Mouse (Mus musculus): ENCODE results near the gene Zdhhc4. TPM values are rescaled to one million over a fixed set of nuclear protein-coding genes. Genes with fewer than 3 reads are reported as not detected.

Gene Zdhhc4
- polyA plus RNA-seq, 1 experiment from 2014 or later, result 81.2 TPM

DNA sequence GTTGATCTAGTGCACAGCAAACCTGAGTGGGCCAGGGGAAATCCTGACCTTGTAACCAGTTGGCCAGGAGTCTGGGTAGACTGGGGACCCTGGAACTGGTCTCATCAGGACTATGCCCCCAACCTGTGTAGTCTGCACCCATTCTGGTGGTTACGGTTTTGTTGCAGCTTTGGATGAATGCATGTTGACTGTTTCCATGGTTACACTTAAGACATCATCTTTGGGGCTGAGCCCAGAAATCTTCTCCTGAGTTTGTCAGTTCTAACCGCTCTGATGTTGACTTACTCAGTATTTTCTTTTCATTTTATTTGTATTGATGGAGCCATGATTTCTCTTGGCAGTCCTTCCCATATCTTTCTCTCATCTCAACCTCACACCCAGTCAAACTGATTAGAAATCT lies 33.7 kb downstream of the Zdhhc4 start:
- Histone ChIP-seq H3K9ac (replicated peaks; ENCODE audit: low read depth, low read length) (no peak overlapping the region), H3K27me3 (ENCODE audit: control insufficient read depth, insufficient read depth, low read length) (peaks cover 28% of the 10 kb centered on the region), H3K4me2 (ENCODE audit: low read depth, low read length) (no peak overlapping the region), H3K36me3 (ENCODE audit: control insufficient read depth, insufficient read depth, low read length) (0 out of 2 replicates have a peak, but pooled peaks cover 1% of the 10 kb centered on the region), H3K4me1 (ENCODE audit: control insufficient read depth, insufficient read depth, low read length) (peaks cover 7% of the 10 kb centered on the region), H3K27ac (ENCODE audit: low read depth, low read length) (no peak overlapping the region), H3K4me3 (ENCODE audit: low read depth, low read length) (no peak overlapping the region), H3K9me3 (ENCODE audit: control insufficient read depth, low read length) (no peaks in the 10 kb centered on the region)
- WGBS, result 88% methylated on average over 2 of the region's 2 CpGs
- no peak for ATAC-seq (ENCODE audit: low read depth)

DNA sequence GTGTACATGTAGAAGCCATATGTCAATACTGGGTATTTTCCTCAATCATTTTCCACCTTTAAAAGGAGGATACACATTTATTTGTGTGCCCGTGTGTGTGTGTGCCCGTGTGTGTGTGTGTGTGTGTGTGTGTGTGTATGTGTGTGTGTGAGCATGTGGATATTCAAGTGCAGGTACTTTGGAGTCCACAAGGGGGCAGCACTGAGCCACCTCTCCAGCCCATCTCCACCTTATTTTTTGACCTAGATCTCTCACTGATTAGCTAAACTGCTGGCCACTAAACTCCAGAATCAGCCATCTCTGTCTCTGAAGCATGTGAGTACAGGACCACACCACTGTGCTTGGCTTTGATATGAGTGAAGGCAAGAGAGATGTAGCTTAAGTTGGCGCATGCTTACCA lies 34.2 kb downstream of the Zdhhc4 start:
- H3K27ac ChIP-seq (ENCODE audit: low read depth, low read length), result no peak overlapping the region
- no peaks in the 10 kb centered on the region for H3K36me3 ChIP-seq (ENCODE audit: control insufficient read depth, insufficient read depth, low read length)
- no peak overlapping the region for H3K4me2 ChIP-seq (ENCODE audit: low read depth, low read length)
- peaks cover 29% of the 10 kb centered on the region for H3K27me3 ChIP-seq (ENCODE audit: control insufficient read depth, insufficient read depth, low read length)
- 98% methylated on average over 3 of the region's 3 CpGs for WGBS
- no peak for ATAC-seq (ENCODE audit: low read depth)
- H3K9ac ChIP-seq (replicated peaks; ENCODE audit: low read depth, low read length), result no peak overlapping the region
- no peaks in the 10 kb centered on the region for H3K9me3 ChIP-seq (ENCODE audit: control insufficient read depth, low read length)
- no peak overlapping the region for H3K4me3 ChIP-seq (ENCODE audit: low read depth, low read length)
- H3K4me1 ChIP-seq (ENCODE audit: control insufficient read depth, insufficient read depth, low read length), result peaks cover 7% of the 10 kb centered on the region

DNA sequence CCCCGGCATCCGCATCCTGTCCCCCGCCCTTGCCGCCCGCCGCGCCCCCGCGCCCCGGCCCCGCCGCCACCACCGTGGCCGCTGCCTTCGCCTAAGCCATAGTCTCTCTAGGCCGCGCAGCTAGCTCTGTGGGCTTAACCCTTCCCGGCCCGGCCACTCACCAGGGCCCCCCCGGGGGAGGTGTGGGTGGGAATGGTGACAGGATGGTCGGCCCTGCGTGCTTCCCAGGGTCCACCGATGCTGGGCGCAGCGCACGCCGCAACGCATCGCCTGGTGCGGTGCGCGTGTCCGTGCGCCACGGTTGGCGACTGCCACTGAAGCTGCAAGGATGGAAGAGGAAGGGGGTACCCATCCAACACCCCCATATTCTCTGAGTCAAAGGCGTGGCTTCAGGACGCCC lies 35.7 kb downstream of the Zdhhc4 start, which contains the start of gene Zfp853:
Gene Zfp853 (minus strand): TSS at position 220 of the 400 bp plus-strand sequence.
- no peak within 1 kb of the TSS for H3K27ac ChIP-seq (ENCODE audit: low read depth, low read length)
- H3K9ac ChIP-seq (replicated peaks; ENCODE audit: low read depth, low read length), result peak within 1 kb of the TSS; percentile 59
- H3K4me3 ChIP-seq (ENCODE audit: low read depth, low read length), result peak within 1 kb of the TSS; percentile 39
- peaks cover 7% of the 10 kb centered on the region for H3K4me1 ChIP-seq (ENCODE audit: control insufficient read depth, insufficient read depth, low read length)
- H3K9me3 ChIP-seq (ENCODE audit: control insufficient read depth, low read length), result no peaks in the 10 kb centered on the region
- WGBS, result 3% methylated on average over 30 of the region's 38 CpGs
- ATAC-seq (ENCODE audit: low read depth), result peak; percentile 32; the same call in 1 of the 2 replicates
- H3K36me3 ChIP-seq (ENCODE audit: control insufficient read depth, insufficient read depth, low read length), result no peaks in the 10 kb centered on the region
- peak within 1 kb of the TSS; percentile 59 for H3K4me2 ChIP-seq (ENCODE audit: low read depth, low read length)
- H3K27me3 ChIP-seq (ENCODE audit: control insufficient read depth, insufficient read depth, low read length), result peaks cover 43% of the 10 kb centered on the region

DNA sequence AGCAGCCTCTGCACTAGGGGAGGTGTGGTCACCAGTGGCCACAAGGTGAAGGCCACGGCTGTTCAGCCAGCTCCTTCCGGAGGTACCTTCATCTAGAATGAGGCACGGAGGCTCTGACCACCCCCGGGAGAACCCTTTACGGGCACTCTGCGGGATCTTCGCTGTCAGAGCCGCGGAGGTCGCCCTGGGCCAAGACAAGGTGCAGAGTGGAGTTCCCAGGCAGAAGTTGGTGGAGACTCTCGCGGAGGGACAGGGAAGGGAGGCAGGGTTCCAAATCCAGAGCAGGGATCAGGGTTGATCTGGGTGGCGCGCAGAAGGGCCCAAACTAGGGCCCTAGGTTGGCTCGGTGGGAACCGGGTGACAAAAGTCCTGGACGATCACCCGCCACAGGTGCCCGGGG lies 36.2 kb downstream of the Zdhhc4 start:
- peak overlapping the region; percentile 59 for H3K4me2 ChIP-seq (ENCODE audit: low read depth, low read length)

DNA sequence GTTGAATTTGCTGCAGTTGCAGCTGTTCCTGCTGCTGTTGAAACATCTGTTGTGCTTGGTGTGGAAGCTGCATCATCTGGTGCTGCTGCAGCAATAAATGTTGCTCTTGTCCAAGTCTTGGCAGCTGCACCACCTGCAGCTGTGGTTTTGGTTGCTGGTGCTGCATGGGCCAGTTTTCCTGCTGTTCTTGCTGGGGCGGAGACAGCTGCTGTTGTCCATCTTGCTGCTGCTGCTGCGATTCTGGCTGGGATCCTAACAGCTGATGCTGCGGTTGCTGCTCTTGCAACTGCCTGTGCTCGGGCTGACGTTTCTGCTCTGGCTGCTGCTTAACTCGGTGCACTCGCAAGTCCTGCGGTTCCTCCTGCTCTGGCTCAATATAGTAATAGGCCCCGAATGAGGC lies 39.8 kb downstream of the Zdhhc4 start:
- Histone ChIP-seq H3K36me3 (ENCODE audit: control insufficient read depth, insufficient read depth, low read length) (no peaks in the 10 kb centered on the region), H3K4me3 (ENCODE audit: low read depth, low read length) (no peak overlapping the region), H3K9ac (replicated peaks; ENCODE audit: low read depth, low read length) (no peak overlapping the region), H3K4me1 (ENCODE audit: control insufficient read depth, insufficient read depth, low read length) (peaks cover 11% of the 10 kb centered on the region), H3K9me3 (ENCODE audit: control insufficient read depth, low read length) (no peaks in the 10 kb centered on the region), H3K27ac (ENCODE audit: low read depth, low read length) (no peak overlapping the region), H3K4me2 (ENCODE audit: low read depth, low read length) (no peak overlapping the region), H3K27me3 (ENCODE audit: control insufficient read depth, insufficient read depth, low read length) (peaks cover 54% of the 10 kb centered on the region)
- WGBS, result 65% methylated on average over 9 of the region's 9 CpGs
- ATAC-seq (ENCODE audit: low read depth), result no peak

More for the DNA sequence above, 36.2 kb downstream of the Zdhhc4 start:
- 3% methylated on average over 15 of the region's 19 CpGs for WGBS
- H3K9me3 ChIP-seq (ENCODE audit: control insufficient read depth, low read length), result no peaks in the 10 kb centered on the region
- no peak for ATAC-seq (ENCODE audit: low read depth)
- H3K27ac ChIP-seq (ENCODE audit: low read depth, low read length), result no peak overlapping the region
- H3K27me3 ChIP-seq (ENCODE audit: control insufficient read depth, insufficient read depth, low read length), result peaks cover 48% of the 10 kb centered on the region
- peak overlapping the region; percentile 59 for H3K9ac ChIP-seq (replicated peaks; ENCODE audit: low read depth, low read length)
- peak overlapping the region; percentile 39 for H3K4me3 ChIP-seq (ENCODE audit: low read depth, low read length)
- H3K4me1 ChIP-seq (ENCODE audit: control insufficient read depth, insufficient read depth, low read length), result peaks cover 9% of the 10 kb centered on the region
- H3K36me3 ChIP-seq (ENCODE audit: control insufficient read depth, insufficient read depth, low read length), result no peaks in the 10 kb centered on the region

DNA sequence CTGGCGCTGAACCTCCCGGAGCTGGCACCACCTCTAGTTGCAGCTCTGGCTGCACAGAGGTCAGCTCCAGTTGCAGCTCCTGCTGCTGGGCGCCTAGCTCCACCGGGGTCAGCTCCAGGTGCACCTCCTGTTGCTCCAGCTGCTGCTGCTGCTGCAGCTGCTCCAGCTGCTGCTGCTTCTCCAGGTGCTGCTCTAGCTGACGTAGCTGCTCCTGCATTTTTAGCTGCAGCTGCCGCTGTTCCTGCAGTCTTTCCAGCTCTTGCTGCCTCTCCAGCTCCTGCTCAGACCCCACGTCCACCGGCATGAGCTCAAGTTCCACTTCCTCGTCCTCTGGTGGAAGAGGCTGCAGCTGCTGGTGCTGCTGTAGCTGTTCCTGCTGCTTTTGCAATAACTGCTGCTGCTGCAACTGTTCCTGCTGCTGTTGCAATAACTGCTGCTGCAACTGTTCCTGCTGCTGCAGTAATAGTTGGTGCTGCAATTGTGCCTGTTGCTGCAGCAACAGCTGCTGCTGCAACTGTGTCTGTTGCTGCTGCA lies 40.6 kb downstream of the Zdhhc4 start:
- H3K4me3 ChIP-seq (ENCODE audit: low read depth, low read length), result no peak overlapping the region
- H3K36me3 ChIP-seq (ENCODE audit: control insufficient read depth, insufficient read depth, low read length), result no peaks in the 10 kb centered on the region
- H3K27ac ChIP-seq (ENCODE audit: low read depth, low read length), result no peak overlapping the region; the same call in 1 of the 2 replicates
- H3K9me3 ChIP-seq (ENCODE audit: control insufficient read depth, low read length), result no peaks in the 10 kb centered on the region
- H3K9ac ChIP-seq (replicated peaks; ENCODE audit: low read depth, low read length), result no peak overlapping the region
- no peak overlapping the region for H3K4me2 ChIP-seq (ENCODE audit: low read depth, low read length)
- H3K27me3 ChIP-seq (ENCODE audit: control insufficient read depth, insufficient read depth, low read length), result peaks cover 46% of the 10 kb centered on the region
- no peak for ATAC-seq (ENCODE audit: low read depth)
- peaks cover 9% of the 10 kb centered on the region for H3K4me1 ChIP-seq (ENCODE audit: control insufficient read depth, insufficient read depth, low read length)
- 12% methylated on average over 9 of the region's 9 CpGs for WGBS

DNA sequence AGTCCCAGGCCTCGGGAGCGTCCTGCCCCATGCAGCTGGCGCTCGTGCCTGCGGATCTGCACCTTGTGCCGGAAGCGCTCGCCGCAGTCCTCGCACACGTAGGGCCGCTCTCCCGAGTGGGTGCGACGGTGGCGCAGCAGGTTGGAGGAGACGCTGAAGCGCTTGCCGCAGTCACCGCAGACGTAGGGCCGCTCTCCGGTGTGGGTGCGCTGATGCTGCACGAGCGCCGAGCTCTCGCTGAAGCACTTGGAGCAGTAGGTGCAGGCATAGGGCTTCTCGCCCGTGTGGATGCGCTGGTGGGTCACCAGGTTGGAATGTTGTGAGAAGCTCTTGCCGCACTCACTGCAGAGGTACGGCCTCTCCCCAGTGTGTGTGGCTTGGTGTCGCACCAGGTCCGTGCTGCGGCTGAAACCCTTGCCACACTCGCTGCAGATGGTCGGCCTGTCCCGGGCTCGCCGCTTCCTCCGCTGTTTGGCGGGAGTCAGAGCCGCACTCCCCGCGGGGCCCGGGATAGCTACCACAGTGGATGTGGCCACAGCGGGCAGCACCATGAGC lies 41.2 kb downstream of the Zdhhc4 start:
- 3% methylated on average over 48 of the region's 48 CpGs for WGBS
- Histone ChIP-seq H3K9ac (replicated peaks; ENCODE audit: low read depth, low read length) (no peak overlapping the region), H3K27me3 (ENCODE audit: control insufficient read depth, insufficient read depth, low read length) (peaks cover 40% of the 10 kb centered on the region), H3K4me2 (ENCODE audit: low read depth, low read length) (peak overlapping the region; percentile 30; the same call in 1 of the 2 replicates), H3K36me3 (ENCODE audit: control insufficient read depth, insufficient read depth, low read length) (no peaks in the 10 kb centered on the region), H3K4me1 (ENCODE audit: control insufficient read depth, insufficient read depth, low read length) (peaks cover 4% of the 10 kb centered on the region; the same call in 1 of the 2 replicates), H3K9me3 (ENCODE audit: control insufficient read depth, low read length) (no peaks in the 10 kb centered on the region), H3K4me3 (ENCODE audit: low read depth, low read length) (peak overlapping the region; percentile 7; the same call in 1 of the 2 replicates), H3K27ac (ENCODE audit: low read depth, low read length) (no peak overlapping the region)
- ATAC-seq (ENCODE audit: low read depth), result no peak

DNA sequence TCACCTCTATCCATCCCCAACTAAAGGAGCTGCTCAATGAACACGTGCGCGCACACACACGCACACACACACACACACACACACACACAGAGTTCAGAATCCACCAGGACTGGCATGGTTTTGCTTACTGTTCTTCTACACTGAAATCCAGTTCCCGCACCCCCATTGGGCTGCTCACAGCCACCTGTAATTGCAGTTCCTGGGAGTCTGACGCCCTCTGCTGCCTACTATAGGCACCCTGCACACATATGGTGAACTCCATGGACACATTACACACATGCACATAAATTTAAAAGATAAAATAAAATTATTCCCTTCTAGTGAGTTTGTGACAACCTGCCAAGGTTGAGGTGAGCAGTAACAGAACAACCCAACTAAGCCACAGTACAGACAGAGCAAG lies 44.3 kb downstream of the Zdhhc4 start:
- H3K4me3 ChIP-seq (ENCODE audit: low read depth, low read length), result no peak overlapping the region
- no peak overlapping the region for H3K27ac ChIP-seq (ENCODE audit: low read depth, low read length)
- no peaks in the 10 kb centered on the region for H3K36me3 ChIP-seq (ENCODE audit: control insufficient read depth, insufficient read depth, low read length)
- WGBS, result 43% methylated on average over 6 of the region's 6 CpGs
- H3K4me2 ChIP-seq (ENCODE audit: low read depth, low read length), result no peak overlapping the region
- H3K9me3 ChIP-seq (ENCODE audit: control insufficient read depth, low read length), result no peaks in the 10 kb centered on the region
- ATAC-seq (ENCODE audit: low read depth), result no peak
- 0 out of 2 replicates have a peak, but pooled peaks cover 4% of the 10 kb centered on the region for H3K4me1 ChIP-seq (ENCODE audit: control insufficient read depth, insufficient read depth, low read length)
- peaks cover 25% of the 10 kb centered on the region for H3K27me3 ChIP-seq (ENCODE audit: control insufficient read depth, insufficient read depth, low read length)
- no peak overlapping the region for H3K9ac ChIP-seq (replicated peaks; ENCODE audit: low read depth, low read length)

DNA sequence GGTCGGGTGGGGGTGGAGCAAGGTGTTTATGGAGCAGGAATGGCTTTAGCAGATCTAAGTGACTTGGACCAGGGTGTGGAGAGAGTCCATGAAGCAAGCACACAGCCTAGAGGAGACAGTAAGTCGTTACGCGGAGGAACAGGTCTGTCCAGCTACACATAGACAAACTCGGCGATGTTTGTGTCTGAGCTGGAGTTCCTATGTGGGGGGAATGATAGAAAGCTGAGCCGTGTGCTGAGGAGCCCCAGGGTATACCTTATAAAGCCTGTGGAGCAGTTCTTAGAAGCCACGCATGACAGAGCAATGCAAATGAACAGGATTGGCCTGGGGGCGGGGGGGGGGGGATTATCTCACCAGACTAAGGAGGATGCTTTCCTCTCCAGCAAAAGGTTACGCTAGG lies 49.8 kb downstream of the Zdhhc4 start:
- Histone ChIP-seq H3K27ac (ENCODE audit: low read depth, low read length) (no peak overlapping the region), H3K4me1 (ENCODE audit: control insufficient read depth, insufficient read depth, low read length) (no peaks in the 10 kb centered on the region), H3K36me3 (ENCODE audit: control insufficient read depth, insufficient read depth, low read length) (no peaks in the 10 kb centered on the region), H3K4me2 (ENCODE audit: low read depth, low read length) (no peak overlapping the region), H3K9me3 (ENCODE audit: control insufficient read depth, low read length) (no peaks in the 10 kb centered on the region), H3K9ac (replicated peaks; ENCODE audit: low read depth, low read length) (no peak overlapping the region), H3K4me3 (ENCODE audit: low read depth, low read length) (no peak overlapping the region), H3K27me3 (ENCODE audit: control insufficient read depth, insufficient read depth, low read length) (no peaks in the 10 kb centered on the region)
- ATAC-seq (ENCODE audit: low read depth), result no peak
- WGBS, result 45% methylated on average over 10 of the region's 10 CpGs
